Mouse (Mus musculus): ENCODE results near the gene Pkd1l1. TPM values are rescaled to one million over a fixed set of nuclear protein-coding genes. Genes with fewer than 3 reads are reported as not detected.

Gene Pkd1l1
- polyA plus RNA-seq, 1 experiment, result 0.82 TPM

- no peaks in the 10 kb centered on the region for H3K4me1 ChIP-seq (ENCODE audit: control insufficient read depth, insufficient read depth, low read length)
- H3K27me3 ChIP-seq (ENCODE audit: control insufficient read depth, insufficient read depth, low read length, poor library complexity, severe bottlenecking), result no peaks in the 10 kb centered on the region
- no peaks in the 10 kb centered on the region for H3K36me3 ChIP-seq (ENCODE audit: control insufficient read depth, insufficient read depth, low read length, poor library complexity, severe bottlenecking)
- no peaks in the 10 kb centered on the region for H3K9me3 ChIP-seq (replicated peaks; ENCODE audit: control insufficient read depth, insufficient read depth, low read length, poor library complexity, severe bottlenecking)
- no peak overlapping the region for H3K9ac ChIP-seq (ENCODE audit: low read depth, poor library complexity, severe bottlenecking)
- TF ChIP-seq EP300 (IDR thresholded peaks at IDR 0.05; ENCODE audit: insufficient read depth, low read depth, low read length) (no peak), CTCF (IDR thresholded peaks at IDR 0.05; ENCODE audit: low read depth, low read length) (no peak), POLR2A (IDR thresholded peaks at IDR 0.05; ENCODE audit: insufficient read depth, low read length) (no peak)
- H3K4me3 ChIP-seq (ENCODE audit: low read depth, low read length), result no peak overlapping the region
- H3K27ac ChIP-seq (ENCODE audit: insufficient read depth, low read length), result no peak overlapping the region
These were observed 191.5 kb downstream of the Pkd1l1 start for GRCm38 (mm10) chr11:8781308-8782140.

DNA sequence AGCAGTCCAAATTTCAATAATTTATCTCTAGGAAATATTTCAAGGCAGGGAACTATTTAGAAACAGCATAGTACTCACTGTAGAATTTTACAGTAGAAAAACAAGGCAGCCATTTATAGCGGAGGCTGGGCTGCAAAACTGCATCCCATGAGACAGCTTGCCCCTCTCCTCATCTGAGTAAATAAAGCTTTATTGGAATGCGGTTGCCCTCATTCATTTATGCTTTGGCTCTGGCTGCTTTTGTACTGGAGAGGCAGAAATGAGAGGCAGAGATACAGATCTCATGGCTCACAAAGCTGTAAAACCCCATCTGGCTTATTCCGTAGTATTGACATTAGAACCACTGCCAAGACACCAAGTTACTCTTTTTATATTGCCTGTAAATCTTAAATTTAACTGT is 193.6 kb downstream of the Pkd1l1 start:
- no peak overlapping the region for H3K9ac ChIP-seq (ENCODE audit: low read depth, poor library complexity, severe bottlenecking)
- no peaks in the 10 kb centered on the region for H3K4me1 ChIP-seq (ENCODE audit: control insufficient read depth, insufficient read depth, low read length)
- H3K9me3 ChIP-seq (replicated peaks; ENCODE audit: control insufficient read depth, insufficient read depth, low read length, poor library complexity, severe bottlenecking), result no peaks in the 10 kb centered on the region
- TF ChIP-seq POLR2A (IDR thresholded peaks at IDR 0.05; ENCODE audit: insufficient read depth, low read length) (no peak), CTCF (IDR thresholded peaks at IDR 0.05; ENCODE audit: low read depth, low read length) (no peak), EP300 (IDR thresholded peaks at IDR 0.05; ENCODE audit: insufficient read depth, low read depth, low read length) (no peak)
- no peak overlapping the region for H3K4me3 ChIP-seq (ENCODE audit: low read depth, low read length)
- no peak overlapping the region for H3K27ac ChIP-seq (ENCODE audit: insufficient read depth, low read length)
- H3K36me3 ChIP-seq (ENCODE audit: control insufficient read depth, insufficient read depth, low read length, poor library complexity, severe bottlenecking), result no peaks in the 10 kb centered on the region
- no peaks in the 10 kb centered on the region for H3K27me3 ChIP-seq (ENCODE audit: control insufficient read depth, insufficient read depth, low read length, poor library complexity, severe bottlenecking)

Other genes starting within 250 kb of the Pkd1l1 start
- gene Hus1, start 37.9 kb upstream of the Pkd1l1 start, polyA plus RNA-seq (2011; ENCODE audit: insufficient read depth, insufficient read length, low read depth, missing spikeins), result 30.6 and 33.7 TPM in 2 replicates
- 0.33 and 0.55 TPM in 2 replicates for gene Gm11992, start 75.3 kb upstream of the Pkd1l1 start, polyA plus RNA-seq (2011; ENCODE audit: insufficient read depth, insufficient read length, low read depth, missing spikeins)
- not detected in 2 replicates for gene Sun3, start 75.7 kb upstream of the Pkd1l1 start, polyA plus RNA-seq (2011; ENCODE audit: insufficient read depth, insufficient read length, low read depth, missing spikeins)
- 166 and 190 TPM in 2 replicates for gene Upp1, start 144.8 kb upstream of the Pkd1l1 start, polyA plus RNA-seq (2011; ENCODE audit: insufficient read depth, insufficient read length, low read depth, missing spikeins)
- not detected in 2 replicates for gene Abca13, start 218.7 kb upstream of the Pkd1l1 start, polyA plus RNA-seq (2011; ENCODE audit: insufficient read depth, insufficient read length, low read depth, missing spikeins)

Data from ES-Bruce4 (cell line).